Mouse (Mus musculus): ENCODE results near the gene Rras2. TPM values are rescaled to one million over a fixed set of nuclear protein-coding genes. Genes with fewer than 3 reads are reported as not detected.

The Rras2 gene
- total and polyA plus RNA-seq, 2 experiments from 2014 or later = 34.4 to 56.6 TPM

- Histone ChIP-seq H3K27ac (ENCODE audit: low read depth, low read length) (no peak overlapping the region), H3K4me1 (ENCODE audit: insufficient read depth) (peaks cover 4% of the 10 kb centered on the region; the same call in 1 of the 2 replicates), H3K9ac (no peak overlapping the region), H3K4me3 (ENCODE audit: low read depth, low read length) (no peak overlapping the region), H3K36me3 (ENCODE audit: insufficient read depth) (no peaks in the 10 kb centered on the region), H3K27me3 (ENCODE audit: insufficient read depth, low read length) (no peaks in the 10 kb centered on the region), H3K4me2 (ENCODE audit: low read depth) (no peak overlapping the region), H3K9me3 (ENCODE audit: low read length) (no peaks in the 10 kb centered on the region)
- WGBS = 30% methylated on average over 6 of the region's 6 CpGs
- DNase-seq = no peak
- no peak for TF ChIP-seq CTCF (IDR thresholded peaks at IDR 0.05; ENCODE audit: low read depth)
- ATAC-seq = no peak
Observed at GRCm38 (mm10) chr7:114087341-114087740, 30.2 kb downstream of the Rras2 start.

- H3K36me3 ChIP-seq (ENCODE audit: insufficient read depth) = no peaks in the 10 kb centered on the region
- no peak overlapping the region for H3K9ac ChIP-seq
- DNase-seq (no peak), ATAC-seq (no peak)
- no peak overlapping the region for H3K27ac ChIP-seq (ENCODE audit: low read depth, low read length)
- H3K4me1 ChIP-seq (ENCODE audit: insufficient read depth) = peaks cover 4% of the 10 kb centered on the region; the same call in 1 of the 2 replicates
- no peak overlapping the region for H3K4me3 ChIP-seq (ENCODE audit: low read depth, low read length)
- 81% methylated on average over 6 of the region's 6 CpGs for WGBS
- H3K4me2 ChIP-seq (ENCODE audit: low read depth) = no peak overlapping the region
- no peaks in the 10 kb centered on the region for H3K9me3 ChIP-seq (ENCODE audit: low read length)
- H3K27me3 ChIP-seq (ENCODE audit: insufficient read depth, low read length) = no peaks in the 10 kb centered on the region
- no peak for TF ChIP-seq CTCF (IDR thresholded peaks at IDR 0.05; ENCODE audit: low read depth)
Observed at GRCm38 (mm10) chr7:114086021-114086710, 31.4 kb downstream of the Rras2 start.

DNA sequence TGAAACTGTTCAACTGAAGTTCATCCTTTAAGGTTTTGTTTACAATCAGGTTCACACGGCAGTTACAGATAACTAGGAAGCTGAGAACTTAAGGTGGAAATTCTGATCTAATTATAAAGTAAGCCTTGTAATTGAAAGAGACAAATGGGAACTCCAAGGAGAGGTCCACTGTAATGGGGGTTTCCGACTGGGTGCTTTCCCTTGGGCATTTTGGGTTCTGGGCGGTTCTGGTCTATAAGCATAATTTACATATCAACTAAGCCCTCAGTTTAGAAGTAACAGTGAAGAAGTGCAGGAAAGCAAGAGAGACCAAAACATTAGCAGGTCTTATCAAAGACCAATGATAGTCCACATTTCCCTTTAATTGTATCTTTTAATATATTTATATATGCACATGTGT is 33.8 kb downstream of the Rras2 start:
- ATAC-seq = no peak

DNA sequence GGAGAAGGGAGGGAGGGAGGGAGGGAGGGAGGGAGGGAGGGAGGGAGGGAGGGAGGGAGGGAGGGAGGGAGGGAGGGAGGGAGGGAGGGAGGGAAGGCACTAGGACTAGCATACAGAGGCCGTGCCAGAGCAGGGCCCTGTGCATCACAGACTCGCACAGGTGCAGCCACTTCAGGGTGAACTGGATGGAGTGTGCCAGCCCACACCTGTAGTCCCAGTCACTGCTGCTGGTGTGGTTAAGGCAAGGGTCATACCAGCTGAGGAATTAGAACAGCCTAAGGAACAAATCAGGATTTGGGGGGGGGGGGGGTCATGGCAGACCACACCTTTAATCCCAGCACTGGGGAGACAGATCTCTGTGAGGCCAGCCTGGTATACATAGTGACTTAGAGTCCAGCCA is 34.5 kb downstream of the Rras2 start:
- H3K4me3 ChIP-seq (ENCODE audit: low read depth, low read length) = no peak overlapping the region
- H3K9ac ChIP-seq = no peak overlapping the region
- no peaks in the 10 kb centered on the region for H3K36me3 ChIP-seq (ENCODE audit: insufficient read depth)
- peaks cover 4% of the 10 kb centered on the region; the same call in 1 of the 2 replicates for H3K4me1 ChIP-seq (ENCODE audit: insufficient read depth)
- H3K27me3 ChIP-seq (ENCODE audit: insufficient read depth, low read length) = no peaks in the 10 kb centered on the region
- WGBS = 74% methylated on average over 2 of the region's 2 CpGs
- no peak for DNase-seq
- H3K27ac ChIP-seq (ENCODE audit: low read depth, low read length) = no peak overlapping the region
- no peak overlapping the region for H3K4me2 ChIP-seq (ENCODE audit: low read depth)
- H3K9me3 ChIP-seq (ENCODE audit: low read length) = no peaks in the 10 kb centered on the region
- no peak for TF ChIP-seq CTCF (IDR thresholded peaks at IDR 0.05; ENCODE audit: low read depth)
- no peak for ATAC-seq

More for the DNA sequence above, 33.8 kb downstream of the Rras2 start:
- Histone ChIP-seq H3K36me3 (ENCODE audit: insufficient read depth) (no peaks in the 10 kb centered on the region), H3K4me1 (ENCODE audit: insufficient read depth) (peaks cover 4% of the 10 kb centered on the region; the same call in 1 of the 2 replicates), H3K9me3 (ENCODE audit: low read length) (no peaks in the 10 kb centered on the region), H3K4me2 (ENCODE audit: low read depth) (no peak overlapping the region), H3K27me3 (ENCODE audit: insufficient read depth, low read length) (no peaks in the 10 kb centered on the region), H3K9ac (no peak overlapping the region), H3K4me3 (ENCODE audit: low read depth, low read length) (no peak overlapping the region), H3K27ac (ENCODE audit: low read depth, low read length) (no peak overlapping the region)
- TF ChIP-seq CTCF (IDR thresholded peaks at IDR 0.05; ENCODE audit: low read depth) = no peak
- 69% methylated on average over 3 of the region's 3 CpGs for WGBS
- no peak for DNase-seq

GRCm38 (mm10) chr7:114081633-114082420 is 35.8 kb downstream of the Rras2 start:
- WGBS = 76% methylated on average over 21 of the region's 21 CpGs
- no peaks in the 10 kb centered on the region for H3K27me3 ChIP-seq (ENCODE audit: insufficient read depth, low read length)
- H3K4me3 ChIP-seq (ENCODE audit: low read depth, low read length) = no peak overlapping the region
- no peak overlapping the region for H3K9ac ChIP-seq
- no peaks in the 10 kb centered on the region for H3K9me3 ChIP-seq (ENCODE audit: low read length)
- H3K4me2 ChIP-seq (ENCODE audit: low read depth) = no peak overlapping the region
- H3K36me3 ChIP-seq (ENCODE audit: insufficient read depth) = no peaks in the 10 kb centered on the region
- no peaks in the 10 kb centered on the region for H3K4me1 ChIP-seq (ENCODE audit: insufficient read depth)
- DNase-seq (no peak), ATAC-seq (no peak)
- TF ChIP-seq CTCF (IDR thresholded peaks at IDR 0.05; ENCODE audit: low read depth) = no peak
- H3K27ac ChIP-seq (ENCODE audit: low read depth, low read length) = no peak overlapping the region

DNA sequence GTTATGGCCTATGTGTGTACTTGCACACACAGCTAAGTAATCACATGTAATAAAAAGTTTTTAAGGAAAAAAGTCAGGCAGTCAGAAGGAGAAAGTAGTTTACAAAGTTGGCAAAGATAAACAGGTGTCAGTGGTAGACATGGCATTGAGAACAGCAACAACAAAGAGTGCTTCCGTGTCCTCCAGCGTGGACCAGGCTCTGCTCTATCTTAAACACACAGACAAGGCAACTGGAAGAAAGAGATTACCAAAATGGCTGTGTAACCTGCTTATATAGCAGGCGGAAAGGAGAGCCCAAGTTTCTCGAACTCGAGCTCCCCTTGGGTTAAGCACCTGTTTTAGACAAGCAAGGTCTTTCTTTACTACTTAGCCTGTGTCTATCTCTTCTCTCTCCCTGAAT is 37.3 kb downstream of the Rras2 start:
- Histone ChIP-seq H3K27ac (ENCODE audit: low read depth, low read length) (no peak overlapping the region), H3K4me1 (ENCODE audit: insufficient read depth) (no peaks in the 10 kb centered on the region), H3K9ac (no peak overlapping the region), H3K36me3 (ENCODE audit: insufficient read depth) (no peaks in the 10 kb centered on the region), H3K9me3 (ENCODE audit: low read length) (no peaks in the 10 kb centered on the region), H3K27me3 (ENCODE audit: insufficient read depth, low read length) (no peaks in the 10 kb centered on the region), H3K4me2 (ENCODE audit: low read depth) (no peak overlapping the region), H3K4me3 (ENCODE audit: low read depth, low read length) (no peak overlapping the region)
- no peak for TF ChIP-seq CTCF (IDR thresholded peaks at IDR 0.05; ENCODE audit: low read depth)
- ATAC-seq (no peak), DNase-seq (no peak)
- 93% methylated on average over 5 of the region's 5 CpGs for WGBS

DNA sequence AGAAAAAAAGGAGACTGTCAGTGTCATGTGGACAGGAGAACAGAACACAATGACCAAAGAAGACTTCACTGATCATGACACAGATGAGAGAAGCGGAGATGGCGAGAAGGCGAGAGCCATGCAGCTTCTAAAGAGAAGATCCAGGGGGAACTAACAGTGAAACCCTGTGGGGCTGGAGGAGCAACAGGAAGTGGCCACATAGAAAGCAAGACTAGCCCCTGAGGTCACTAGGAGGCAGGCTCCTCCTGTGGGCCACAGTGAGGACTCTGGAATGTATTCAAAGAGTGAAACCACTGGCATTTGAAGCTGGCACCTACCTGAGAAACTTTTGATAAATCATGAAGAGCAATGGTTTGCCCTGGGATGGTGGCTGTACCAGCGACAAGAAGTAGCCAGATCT is 38.2 kb downstream of the Rras2 start:
- Histone ChIP-seq H3K9ac (no peak overlapping the region), H3K4me3 (ENCODE audit: low read depth, low read length) (no peak overlapping the region), H3K36me3 (ENCODE audit: insufficient read depth) (no peaks in the 10 kb centered on the region), H3K4me1 (ENCODE audit: insufficient read depth) (no peaks in the 10 kb centered on the region), H3K27ac (ENCODE audit: low read depth, low read length) (no peak overlapping the region), H3K9me3 (ENCODE audit: low read length) (no peaks in the 10 kb centered on the region), H3K4me2 (ENCODE audit: low read depth) (no peak overlapping the region), H3K27me3 (ENCODE audit: insufficient read depth, low read length) (no peaks in the 10 kb centered on the region)
- DNase-seq (no peak), ATAC-seq (no peak)
- WGBS = 93% methylated on average over 4 of the region's 4 CpGs
- TF ChIP-seq CTCF (IDR thresholded peaks at IDR 0.05; ENCODE audit: low read depth) = no peak
